Mouse (Mus musculus) forebrain, embryonic 15.5 days (tissue): ENCODE data around the gene Phb2. TPM values are rescaled to one million over a fixed set of nuclear protein-coding genes. Genes with fewer than 3 reads are reported as not detected.

Source experiments
- ATAC-seq: fragments of 200-750 bp; cut with Nextera tagmentation; replicated peaks from 2 replicates; pipeline ENCODE4 v1.8.0; 2017; ENCODE audit warnings: mild to moderate bottlenecking, moderate TSS enrichment, moderate library complexity
- H3K27ac ChIP-seq: fragments of 300-500 bp; sonication (generic); replicated peaks from 2 replicates; pipeline ENCODE4 v1.5.1; 2015; ENCODE audit warnings: mild to moderate bottlenecking, inconsistent platforms
- H3K27me3 ChIP-seq: fragments of 300-500 bp; sonication (generic); 2 replicates; pipeline ENCODE4 v1.6.1; 2015; ENCODE audit warnings: inconsistent platforms
- H3K36me3 ChIP-seq: fragments of 300-500 bp; sonication (generic); 2 replicates; pipeline ENCODE4 v1.6.1; 2015; ENCODE audit warnings: mild to moderate bottlenecking, inconsistent platforms
- H3K4me1 ChIP-seq: fragments of 300-500 bp; sonication (generic); 2 replicates; pipeline ENCODE4 v1.6.1; 2015; ENCODE audit warnings: inconsistent platforms
- H3K4me2 ChIP-seq: fragments of 300-500 bp; sonication (generic); replicated peaks from 2 replicates; pipeline ENCODE4 v1.6.1; 2015; ENCODE audit warnings: mild to moderate bottlenecking, inconsistent platforms
- H3K4me3 ChIP-seq: fragments of 300-500 bp; sonication (generic); 2 replicates; pipeline ENCODE4 v1.5.1; 2015; ENCODE audit warnings: mild to moderate bottlenecking, inconsistent platforms
- H3K9ac ChIP-seq: fragments of 300-500 bp; sonication (generic); replicated peaks from 2 replicates; pipeline ENCODE4 v1.6.1; 2015; ENCODE audit warnings: mild to moderate bottlenecking, inconsistent platforms
- H3K9me3 ChIP-seq: fragments of 300-500 bp; sonication (generic); 2 replicates; pipeline ENCODE4 v1.6.1; 2016; ENCODE audit warnings: inconsistent platforms
- WGBS: fragments of 180-500 bp; shearing (Covaris S2); methylation state at CpG from one replicate; pipeline ENCODE4 v1.1.7; 2015; ENCODE audit warnings: mixed read lengths; 5-methylcytosine and 5-hydroxymethylcytosine counted together
- polyA plus RNA-seq: library from polyadenylated mRNA; unstranded; fragments of >200 nt; fragmentation: Nextera tagmentation; extraction: Ambion mirVana; gene quantifications from 2 replicates; pipeline ENCODE4 v1.2.1, GENCODE M21; 2015

The Phb2 gene
- polyA plus RNA-seq, 1 experiment from 2014 or later = 271 TPM

DNA sequence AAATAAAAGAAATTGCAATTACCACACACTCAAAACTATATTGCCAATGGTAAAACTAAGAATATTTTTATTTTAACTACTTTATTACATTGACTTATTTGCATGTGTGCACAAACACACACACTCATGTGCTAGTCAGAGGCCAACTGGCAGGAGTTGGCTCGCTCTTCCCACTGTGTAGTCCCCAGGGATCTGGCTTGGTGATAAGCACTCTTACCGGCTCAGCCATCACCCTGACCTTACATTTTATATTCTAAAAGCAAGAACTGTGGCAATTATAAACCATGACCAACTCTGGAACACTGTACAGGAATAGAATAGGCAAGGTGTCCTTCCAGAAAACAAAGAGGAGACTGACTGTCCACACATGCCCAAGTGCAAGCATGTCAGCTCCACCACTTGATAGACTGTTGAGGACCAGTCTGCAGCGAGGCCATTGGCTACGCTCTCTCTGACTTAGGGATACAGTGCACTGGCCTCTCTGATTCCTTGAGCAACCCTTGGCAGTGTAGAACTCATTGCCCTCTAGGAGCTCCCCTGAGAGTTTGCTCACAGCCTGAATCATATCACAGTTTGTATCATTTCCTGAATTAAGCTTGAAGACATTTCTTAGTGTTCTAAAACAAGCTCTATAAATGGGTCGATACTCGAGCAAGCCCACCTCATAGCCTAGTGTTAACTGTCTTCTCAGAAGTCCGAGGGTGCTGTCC, 15.5 kb upstream of the Phb2 start:
- peaks cover 11% of the 10 kb centered on the region for H3K36me3 ChIP-seq
- H3K9ac ChIP-seq = no peak overlapping the region
- no peaks in the 10 kb centered on the region for H3K9me3 ChIP-seq
- 93% methylated on average over 7 of the region's 7 CpGs for WGBS
- H3K4me1 ChIP-seq = peaks cover 10% of the 10 kb centered on the region
- no peak overlapping the region for H3K27ac ChIP-seq
- H3K4me2 ChIP-seq = no peak overlapping the region
- H3K4me3 ChIP-seq = no peak overlapping the region
- H3K27me3 ChIP-seq = no peaks in the 10 kb centered on the region
- no peak for ATAC-seq

DNA sequence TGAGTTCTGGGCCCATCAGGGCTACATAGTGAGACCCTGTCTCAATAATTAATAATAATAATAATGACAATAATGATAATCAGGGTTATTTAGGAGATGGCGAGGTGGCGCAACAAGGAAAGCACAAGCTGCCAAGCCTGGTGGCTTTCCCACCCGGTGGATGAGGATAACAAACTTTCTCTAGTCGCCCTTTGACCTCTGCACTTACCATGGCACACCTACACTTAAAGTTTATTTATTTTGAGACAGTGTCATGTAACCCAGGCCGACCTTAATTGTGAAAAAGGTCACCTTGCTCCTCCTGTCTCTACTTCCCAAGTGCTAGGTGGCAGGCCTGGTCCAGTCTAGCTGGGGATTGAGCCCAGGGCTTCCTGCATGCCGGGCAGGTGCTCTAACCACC, 13.4 kb upstream of the Phb2 start:
- Histone ChIP-seq H3K27ac (no peak overlapping the region), H3K4me2 (no peak overlapping the region), H3K27me3 (no peaks in the 10 kb centered on the region), H3K4me1 (peaks cover 10% of the 10 kb centered on the region), H3K9ac (no peak overlapping the region), H3K9me3 (no peaks in the 10 kb centered on the region), H3K36me3 (peaks cover 32% of the 10 kb centered on the region), H3K4me3 (no peak overlapping the region)
- WGBS = 87% methylated on average over 6 of the region's 6 CpGs
- no peak for ATAC-seq

GRCm38 (mm10) chr6:124699366-124699765, 12.8 kb upstream of the Phb2 start:
- no peaks in the 10 kb centered on the region for H3K27me3 ChIP-seq
- peaks cover 5% of the 10 kb centered on the region for H3K4me1 ChIP-seq
- H3K4me2 ChIP-seq = no peak overlapping the region
- no peak overlapping the region for H3K4me3 ChIP-seq
- no peak overlapping the region for H3K27ac ChIP-seq
- ATAC-seq = no peak
- peaks cover 38% of the 10 kb centered on the region for H3K36me3 ChIP-seq
- WGBS = 88% methylated on average over 4 of the region's 4 CpGs
- no peaks in the 10 kb centered on the region for H3K9me3 ChIP-seq
- H3K9ac ChIP-seq = no peak overlapping the region

- Histone ChIP-seq H3K4me1 (no peaks in the 10 kb centered on the region), H3K36me3 (peaks cover 45% of the 10 kb centered on the region), H3K9me3 (no peaks in the 10 kb centered on the region), H3K27me3 (no peaks in the 10 kb centered on the region), H3K4me2 (no peak overlapping the region), H3K9ac (no peak overlapping the region), H3K4me3 (no peak overlapping the region), H3K27ac (no peak overlapping the region)
- WGBS = 89% methylated on average over 11 of the region's 11 CpGs
- ATAC-seq = 0 out of 2 replicates have a peak, but pooled peaks have one; percentile 15
These were observed 12.1 kb upstream of the Phb2 start for GRCm38 (mm10) chr6:124699962-124700610.

- ATAC-seq = peak; percentile 42; the same call in 1 of the 2 replicates
- Histone ChIP-seq H3K4me1 (no peaks in the 10 kb centered on the region), H3K9me3 (no peaks in the 10 kb centered on the region), H3K36me3 (peaks cover 50% of the 10 kb centered on the region), H3K4me3 (no peak overlapping the region), H3K4me2 (no peak overlapping the region), H3K27me3 (no peaks in the 10 kb centered on the region), H3K27ac (no peak overlapping the region), H3K9ac (no peak overlapping the region)
- WGBS = 83% methylated on average over 8 of the region's 8 CpGs
These were observed 10.8 kb upstream of the Phb2 start for GRCm38 (mm10) chr6:124701338-124701737.

DNA sequence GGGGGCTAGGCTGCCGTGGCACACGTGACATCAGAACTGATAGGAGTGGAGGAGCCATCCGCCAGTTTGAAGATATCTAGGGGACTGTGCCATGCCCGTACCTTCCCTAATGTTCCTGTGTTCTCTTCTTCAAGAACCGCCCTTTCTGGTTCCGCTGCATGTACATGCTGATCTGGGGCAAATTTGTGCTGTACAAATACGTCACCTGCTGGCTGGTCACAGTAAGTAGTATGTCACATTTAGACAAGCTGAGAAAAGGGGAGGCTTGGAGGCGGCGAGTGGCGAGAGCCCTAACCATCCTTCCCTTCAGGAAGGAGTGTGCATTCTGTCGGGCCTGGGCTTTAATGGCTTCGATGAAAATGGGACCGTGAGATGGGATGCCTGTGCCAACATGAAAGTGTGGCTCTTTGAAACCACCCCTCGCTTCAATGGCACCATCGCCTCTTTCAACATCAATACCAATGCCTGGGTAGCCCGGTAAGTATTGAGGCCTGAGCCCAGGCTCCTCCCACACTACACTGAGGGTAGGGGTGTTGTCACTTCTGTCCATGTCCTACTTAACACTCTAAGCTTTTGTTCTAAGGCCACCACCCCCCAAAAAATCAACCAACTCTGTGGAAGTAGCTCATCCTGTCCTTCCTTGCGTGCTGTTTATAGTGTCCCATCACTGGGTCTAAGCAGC, 9.9 kb upstream of the Phb2 start:
- no peak overlapping the region for H3K4me2 ChIP-seq
- H3K9ac ChIP-seq = no peak overlapping the region
- H3K36me3 ChIP-seq = peaks cover 50% of the 10 kb centered on the region
- no peaks in the 10 kb centered on the region for H3K4me1 ChIP-seq
- H3K9me3 ChIP-seq = no peaks in the 10 kb centered on the region
- no peak overlapping the region for H3K4me3 ChIP-seq
- H3K27ac ChIP-seq = no peak overlapping the region
- peak; percentile 21 for ATAC-seq
- 93% methylated on average over 17 of the region's 17 CpGs for WGBS
- no peaks in the 10 kb centered on the region for H3K27me3 ChIP-seq

DNA sequence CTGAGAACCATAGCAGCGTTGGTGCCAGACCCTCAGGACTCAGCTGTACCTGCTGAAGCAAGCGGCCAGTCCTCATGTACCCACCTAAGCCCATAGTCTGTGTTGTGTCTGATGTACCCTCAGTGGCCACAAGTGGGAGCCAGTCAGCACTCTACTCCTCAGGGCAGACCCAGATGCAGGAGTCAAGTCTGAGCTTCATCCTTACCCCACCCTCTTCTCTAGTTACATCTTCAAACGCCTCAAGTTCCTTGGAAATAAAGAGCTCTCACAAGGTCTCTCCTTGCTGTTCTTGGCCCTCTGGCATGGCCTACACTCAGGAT, 9.4 kb upstream of the Phb2 start:
- peak; percentile 64 for ATAC-seq
- Histone ChIP-seq H3K9ac (no peak overlapping the region), H3K4me2 (no peak overlapping the region), H3K27me3 (no peaks in the 10 kb centered on the region), H3K27ac (no peak overlapping the region), H3K36me3 (peaks cover 50% of the 10 kb centered on the region), H3K4me1 (no peaks in the 10 kb centered on the region), H3K9me3 (no peaks in the 10 kb centered on the region), H3K4me3 (no peak overlapping the region)
- 57% methylated on average over 3 of the region's 3 CpGs for WGBS

GRCm38 (mm10) chr6:124703789-124704188, 8.3 kb upstream of the Phb2 start:
- Histone ChIP-seq H3K4me3 (no peak overlapping the region), H3K27ac (no peak overlapping the region), H3K4me2 (no peak overlapping the region), H3K4me1 (no peaks in the 10 kb centered on the region), H3K27me3 (no peaks in the 10 kb centered on the region), H3K36me3 (peaks cover 50% of the 10 kb centered on the region), H3K9ac (no peak overlapping the region), H3K9me3 (no peaks in the 10 kb centered on the region)
- 75% methylated on average over 7 of the region's 7 CpGs for WGBS
- no peak for ATAC-seq

GRCm38 (mm10) chr6:124704417-124704816, 7.7 kb upstream of the Phb2 start:
- Histone ChIP-seq H3K9ac (no peak overlapping the region), H3K27me3 (no peaks in the 10 kb centered on the region), H3K9me3 (no peaks in the 10 kb centered on the region), H3K4me1 (peaks cover 4% of the 10 kb centered on the region), H3K4me3 (no peak overlapping the region), H3K4me2 (no peak overlapping the region), H3K36me3 (peaks cover 46% of the 10 kb centered on the region), H3K27ac (no peak overlapping the region)
- 96% methylated on average over 2 of the region's 2 CpGs for WGBS
- no peak for ATAC-seq

DNA sequence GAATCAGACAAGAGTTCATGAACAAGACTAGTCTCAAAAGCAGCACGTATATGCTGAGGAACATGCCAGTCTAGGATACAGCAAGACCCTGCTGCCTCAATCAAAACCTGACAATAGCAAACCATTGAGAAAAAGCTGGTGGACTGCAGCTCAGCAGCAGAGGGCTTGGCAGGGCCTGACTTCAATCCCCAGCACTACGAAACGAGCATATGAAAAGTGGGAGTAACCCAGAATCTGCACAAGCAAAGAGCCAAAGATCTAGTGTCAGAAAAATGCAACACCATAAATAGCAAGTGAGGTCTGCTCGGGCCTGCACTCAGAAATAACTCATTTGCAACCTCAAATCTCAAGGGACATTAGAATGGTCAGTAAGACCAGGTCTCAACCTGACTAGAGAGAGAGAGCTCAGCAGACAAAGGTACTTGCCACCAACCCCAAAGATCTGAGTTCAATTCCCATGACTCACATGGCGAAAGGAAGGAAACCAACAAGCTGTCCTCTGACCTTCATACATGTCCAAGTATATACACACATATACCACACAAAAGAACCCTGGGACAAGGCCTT, 6.0 kb upstream of the Phb2 start:
- Histone ChIP-seq H3K27ac (no peak overlapping the region), H3K9ac (no peak overlapping the region), H3K9me3 (no peaks in the 10 kb centered on the region), H3K4me3 (no peak overlapping the region), H3K27me3 (no peaks in the 10 kb centered on the region), H3K4me1 (peaks cover 21% of the 10 kb centered on the region), H3K4me2 (no peak overlapping the region), H3K36me3 (peaks cover 43% of the 10 kb centered on the region)
- ATAC-seq = no peak
- WGBS = 88% methylated on average over 5 of the region's 5 CpGs

DNA sequence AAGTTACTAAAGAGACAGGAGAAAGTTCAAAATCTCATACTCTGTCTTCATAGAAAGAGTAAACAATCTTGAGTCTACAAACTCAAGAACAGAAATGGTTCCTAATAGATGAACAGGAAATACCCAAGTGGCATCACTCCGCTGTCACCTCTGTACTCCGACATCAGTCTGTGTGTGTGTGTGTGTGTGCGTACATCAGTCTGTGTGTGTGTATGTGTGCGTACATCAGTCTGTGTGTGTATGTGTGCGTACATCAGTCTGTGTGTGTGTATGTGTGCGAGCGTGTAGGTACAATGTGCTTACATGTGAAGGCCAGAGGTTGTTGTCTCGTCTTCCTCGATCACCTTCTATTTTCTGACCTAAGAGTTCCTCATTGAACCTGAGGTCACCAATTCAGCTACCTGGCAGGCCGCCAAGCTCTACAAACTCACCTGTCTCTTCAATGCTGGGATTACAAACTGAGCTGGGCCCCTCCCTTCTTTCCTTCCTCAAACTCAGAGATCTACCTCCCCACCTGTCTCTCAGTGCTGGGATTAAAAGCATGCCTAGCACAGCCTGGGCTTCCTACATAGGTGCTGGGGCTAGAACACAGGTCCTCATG, 3.7 kb upstream of the Phb2 start:
- WGBS = 94% methylated on average over 10 of the region's 10 CpGs
- H3K27ac ChIP-seq = no peak overlapping the region
- no peaks in the 10 kb centered on the region for H3K27me3 ChIP-seq
- H3K4me1 ChIP-seq = peaks cover 34% of the 10 kb centered on the region
- no peak overlapping the region for H3K4me3 ChIP-seq
- no peak overlapping the region for H3K4me2 ChIP-seq
- H3K36me3 ChIP-seq = peaks cover 22% of the 10 kb centered on the region
- no peak overlapping the region for H3K9ac ChIP-seq
- ATAC-seq = no peak
- H3K9me3 ChIP-seq = no peaks in the 10 kb centered on the region

DNA sequence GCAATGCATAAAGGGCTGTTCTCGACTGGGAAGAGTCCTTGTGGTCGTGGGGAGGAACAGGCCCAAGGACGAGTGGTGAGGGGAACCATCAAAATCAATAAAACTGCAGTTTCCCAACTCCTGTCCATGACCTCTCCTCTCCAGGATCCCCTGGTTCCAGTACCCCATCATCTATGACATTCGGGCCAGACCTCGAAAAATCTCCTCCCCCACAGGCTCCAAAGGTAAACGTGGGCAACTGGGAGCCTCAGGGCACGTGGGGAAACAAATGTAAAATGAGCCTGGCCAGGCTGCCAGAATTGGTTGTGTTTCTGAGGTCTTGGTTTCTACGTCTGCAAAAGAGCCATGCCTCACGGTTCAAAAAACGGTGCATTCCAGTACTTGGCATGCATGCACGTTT, 782 bp downstream of the Phb2 start:
- H3K36me3 ChIP-seq = peaks cover 39% of the 10 kb centered on the region
- peak overlapping the region; percentile 92 for H3K9ac ChIP-seq
- peaks cover 44% of the 10 kb centered on the region for H3K4me1 ChIP-seq
- peak overlapping the region; percentile 79 for H3K4me2 ChIP-seq
- 21% methylated on average over 11 of the region's 11 CpGs for WGBS
- no peak for ATAC-seq
- no peaks in the 10 kb centered on the region for H3K9me3 ChIP-seq
- H3K27me3 ChIP-seq = no peaks in the 10 kb centered on the region
- H3K27ac ChIP-seq = no peak overlapping the region
- H3K4me3 ChIP-seq = peak overlapping the region; percentile 99
